Mouse (Mus musculus) kidney, adult 9 months (tissue): ENCODE data around the gene St6galnac3.

Experiments used
- DNase-seq: peaks from one replicate; pipeline ENCODE4 v3.0.0; 2022

The St6galnac3 gene

DNA sequence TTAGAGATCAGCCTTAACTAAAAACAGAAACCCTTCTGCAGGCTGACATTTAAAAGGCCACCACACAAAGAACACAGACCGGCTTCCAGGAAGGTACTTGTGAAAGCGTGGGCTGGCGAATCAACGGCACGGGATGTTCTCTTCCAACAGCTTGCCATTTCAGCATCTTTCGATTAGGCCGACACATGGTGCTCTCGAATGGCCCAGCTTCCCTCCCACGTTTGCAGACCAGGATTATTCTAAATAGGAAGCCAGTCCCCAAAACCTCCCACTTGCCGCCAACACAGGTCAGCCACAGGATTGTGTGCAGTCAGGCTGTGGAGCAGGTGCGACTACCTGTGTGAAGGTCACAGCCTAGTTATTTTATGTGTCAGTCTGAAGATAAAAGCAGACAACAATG, 153.8 kb downstream of the St6galnac3 start:
- DNase-seq, result no peak

DNA sequence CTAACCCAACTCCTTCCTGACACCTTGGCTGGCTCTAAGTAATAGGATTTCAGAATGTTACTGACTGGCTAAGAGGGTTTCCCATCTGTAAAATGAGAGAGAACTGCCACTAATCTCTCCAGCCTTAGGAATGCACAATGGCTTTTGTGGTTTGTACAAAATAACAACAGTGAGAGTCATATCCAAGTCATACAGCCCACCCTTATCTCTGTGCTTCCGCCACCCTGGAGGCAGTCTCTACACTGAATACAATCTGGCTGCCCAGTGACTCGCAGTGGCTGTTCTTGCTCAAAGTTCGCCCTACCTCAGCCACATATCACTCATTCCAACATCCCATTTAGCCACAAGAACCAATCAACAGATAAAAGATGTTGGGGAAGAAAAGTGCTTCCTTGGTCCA, 156.2 kb downstream of the St6galnac3 start:
- DNase-seq, result no peak

GRCm38 (mm10) chr3:153567913-153568312, 157.1 kb downstream of the St6galnac3 start:
- DNase-seq, result no peak

- no peak for DNase-seq
Observed at GRCm38 (mm10) chr3:153567512-153567911, 157.5 kb downstream of the St6galnac3 start.

- no peak for DNase-seq
Observed at GRCm38 (mm10) chr3:153566100-153566499, 158.9 kb downstream of the St6galnac3 start.

- DNase-seq, result peak; percentile 14
Observed at GRCm38 (mm10) chr3:153560897-153561296, 164.1 kb downstream of the St6galnac3 start.

DNA sequence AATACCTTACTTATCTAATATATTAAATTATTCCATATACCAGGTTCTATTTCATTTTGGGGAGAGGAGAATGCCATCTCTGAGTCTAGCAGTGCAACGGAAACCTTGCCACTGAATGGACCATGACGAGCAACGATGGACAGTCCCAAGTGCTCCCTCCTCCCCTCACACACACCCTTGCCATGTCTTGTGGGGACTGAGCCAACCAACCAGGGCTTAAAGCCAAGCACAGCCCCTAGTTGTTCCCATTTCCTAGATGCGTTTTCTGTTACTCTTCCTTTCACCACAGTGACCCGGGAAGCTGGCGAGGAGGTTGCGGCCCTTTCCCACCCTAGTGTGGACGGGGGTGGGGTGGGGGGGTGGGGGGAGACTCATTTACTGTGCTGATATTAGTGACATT, 165.4 kb downstream of the St6galnac3 start:
- DNase-seq, result no peak

DNA sequence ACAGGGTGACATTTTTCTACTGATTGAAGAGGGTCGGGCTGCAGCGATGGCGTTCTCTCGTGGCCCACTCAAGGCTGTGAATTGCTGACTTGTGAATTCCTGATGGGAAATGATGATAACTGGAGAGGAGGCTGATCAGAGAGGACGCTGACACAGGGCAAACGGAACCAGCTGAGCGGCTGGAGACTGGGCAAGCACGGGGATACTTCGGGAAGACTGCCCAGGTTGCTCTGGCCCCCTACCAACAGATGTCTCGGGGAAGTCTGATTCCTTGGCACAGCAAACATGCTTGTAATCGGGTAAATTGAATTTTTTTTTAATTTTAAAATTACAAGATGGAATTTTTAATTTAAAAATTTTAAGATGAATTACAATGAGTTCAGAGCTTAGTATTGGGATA, 168.4 kb downstream of the St6galnac3 start:
- DNase-seq, result no peak

DNA sequence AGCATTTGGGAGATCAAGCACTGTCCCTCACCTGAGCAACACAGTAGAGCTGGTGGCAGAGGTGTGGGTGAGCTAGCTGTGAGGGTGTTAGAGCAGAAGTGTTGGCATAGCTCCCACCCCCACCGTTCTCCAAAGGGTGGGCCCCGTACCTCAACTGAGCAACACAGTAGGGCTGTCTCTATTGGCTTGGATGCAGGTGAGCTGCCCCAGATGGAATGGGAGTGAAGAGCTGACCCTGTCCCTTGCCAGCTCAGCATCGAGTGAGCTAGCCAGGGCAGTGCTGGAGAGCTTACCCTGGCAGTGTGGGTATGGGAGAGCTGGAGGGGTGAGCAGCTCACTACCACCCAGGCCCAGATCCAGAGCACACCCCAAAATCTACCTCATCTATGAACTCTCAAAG, 171.3 kb downstream of the St6galnac3 start:
- no peak for DNase-seq

DNA sequence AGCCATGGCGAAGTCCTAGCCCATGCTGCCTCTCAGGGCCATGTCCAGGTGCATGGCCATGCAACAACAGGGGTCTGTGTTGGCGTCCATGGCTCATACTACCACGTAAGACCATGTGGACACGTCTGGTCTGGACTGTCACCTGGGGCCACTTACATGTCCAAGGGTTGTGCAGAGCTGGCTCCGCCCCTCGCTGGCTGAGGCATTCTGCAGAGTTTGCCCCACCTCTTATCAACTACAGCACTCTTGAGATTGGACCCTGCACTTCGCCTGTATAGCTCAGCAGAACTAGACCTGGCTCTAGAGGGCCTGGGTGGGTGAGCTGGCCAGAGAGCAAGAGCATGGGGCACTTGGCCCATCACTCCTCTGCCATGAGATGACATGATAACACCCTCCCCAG, 171.7 kb downstream of the St6galnac3 start:
- DNase-seq, result no peak

DNA sequence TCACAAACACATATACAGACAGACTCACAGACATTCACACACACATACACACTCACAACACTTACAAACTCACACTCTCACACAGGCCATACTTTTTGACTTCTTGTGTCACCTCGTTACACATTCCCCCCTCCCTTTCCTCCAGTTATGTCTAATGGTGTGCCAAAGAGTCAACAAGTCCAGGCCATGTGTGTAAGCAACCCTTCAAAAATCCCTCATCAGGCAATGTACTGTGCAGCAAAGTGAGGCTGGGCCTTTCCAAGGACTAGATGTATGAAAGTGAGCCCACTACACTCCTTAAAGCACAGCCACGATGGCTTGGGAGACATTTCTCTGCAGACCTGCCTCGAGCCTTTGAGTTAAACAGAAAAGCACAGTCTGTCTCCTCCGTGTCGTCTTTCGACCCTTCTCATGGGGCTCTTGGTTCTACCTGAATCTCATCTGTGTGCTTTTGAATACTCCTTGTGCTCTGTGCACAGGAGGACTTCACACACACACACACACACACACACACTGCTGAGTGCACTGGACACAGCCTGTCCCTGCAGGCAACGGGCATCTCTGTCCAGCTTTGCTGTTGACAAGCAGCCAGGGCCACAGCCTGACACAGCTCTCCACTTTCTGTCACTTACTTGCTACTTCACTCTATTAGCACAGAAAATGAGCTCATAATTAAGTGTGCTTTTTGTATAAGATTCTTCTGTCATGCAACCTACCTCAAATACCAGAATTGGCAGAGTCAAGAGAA, 177.9 kb downstream of the St6galnac3 start:
- DNase-seq, result no peak

DNA sequence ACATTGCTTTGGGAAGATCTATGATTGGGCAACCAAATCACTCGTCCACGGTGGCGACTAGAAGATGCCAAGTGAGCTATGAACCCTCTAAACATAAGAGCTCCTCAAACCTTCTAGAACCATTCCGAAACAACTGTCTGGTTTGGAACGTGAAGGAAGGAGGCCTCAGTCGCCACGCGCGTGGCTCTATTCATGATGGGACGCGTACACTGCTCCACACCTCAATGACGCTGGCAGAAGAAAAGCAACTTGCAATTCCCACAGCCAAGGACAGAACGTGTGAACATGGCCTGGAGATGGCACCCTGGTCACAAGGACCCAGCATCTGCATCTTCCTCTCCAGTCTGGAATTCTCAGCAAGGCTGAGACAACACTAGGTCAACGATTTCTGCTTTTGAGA, 185.1 kb downstream of the St6galnac3 start:
- no peak for DNase-seq

DNA sequence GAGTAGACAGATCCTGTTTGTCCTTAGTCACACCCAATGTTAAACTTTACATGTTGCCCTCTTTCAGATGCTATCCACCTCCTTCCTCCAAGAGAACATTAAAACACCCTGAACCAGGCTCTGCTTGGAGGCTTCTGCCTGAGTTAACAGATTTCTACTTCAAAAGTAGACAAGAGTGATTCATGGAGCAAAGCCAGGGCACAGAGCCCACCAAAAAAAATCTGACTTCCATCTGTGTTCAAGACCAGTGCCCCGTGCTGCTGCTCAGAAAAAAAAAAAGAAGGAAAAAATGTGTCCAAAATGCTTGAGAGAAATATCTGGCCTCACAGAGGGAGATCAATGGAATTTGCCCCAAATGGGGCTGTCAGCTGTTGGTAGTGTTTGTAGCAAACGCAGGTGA, 186.6 kb downstream of the St6galnac3 start:
- DNase-seq, result no peak

GRCm38 (mm10) chr3:153537435-153537834, 187.5 kb downstream of the St6galnac3 start:
- no peak for DNase-seq

- no peak for DNase-seq
Observed at GRCm38 (mm10) chr3:153536260-153536659, 188.7 kb downstream of the St6galnac3 start.

DNA sequence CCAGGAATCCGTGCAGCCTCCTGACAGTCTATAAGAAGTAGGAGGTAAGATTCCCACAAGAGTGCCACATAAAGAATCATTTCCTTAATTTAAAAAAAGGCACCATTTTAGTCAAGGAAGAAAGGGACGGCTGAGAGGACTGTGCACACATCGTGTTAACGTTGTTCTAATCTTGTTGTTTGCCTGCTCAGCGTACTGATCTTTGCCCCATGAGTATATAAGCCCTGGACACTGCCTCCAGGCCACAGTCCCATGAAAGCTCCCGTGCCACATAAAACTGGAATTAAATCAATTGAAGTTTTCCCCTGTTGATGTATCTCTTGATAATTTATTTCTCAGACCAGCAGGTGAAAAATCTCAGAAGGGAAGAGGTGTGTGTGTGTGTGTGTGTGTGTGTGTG, 195.8 kb downstream of the St6galnac3 start:
- no peak for DNase-seq

- DNase-seq, result no peak
Observed at GRCm38 (mm10) chr3:153525151-153525768, 199.7 kb downstream of the St6galnac3 start.

GRCm38 (mm10) chr3:153516848-153517247, 208.1 kb downstream of the St6galnac3 start:
- no peak for DNase-seq

- DNase-seq, result no peak
Observed at GRCm38 (mm10) chr3:153513501-153514060, 211.4 kb downstream of the St6galnac3 start.

DNA sequence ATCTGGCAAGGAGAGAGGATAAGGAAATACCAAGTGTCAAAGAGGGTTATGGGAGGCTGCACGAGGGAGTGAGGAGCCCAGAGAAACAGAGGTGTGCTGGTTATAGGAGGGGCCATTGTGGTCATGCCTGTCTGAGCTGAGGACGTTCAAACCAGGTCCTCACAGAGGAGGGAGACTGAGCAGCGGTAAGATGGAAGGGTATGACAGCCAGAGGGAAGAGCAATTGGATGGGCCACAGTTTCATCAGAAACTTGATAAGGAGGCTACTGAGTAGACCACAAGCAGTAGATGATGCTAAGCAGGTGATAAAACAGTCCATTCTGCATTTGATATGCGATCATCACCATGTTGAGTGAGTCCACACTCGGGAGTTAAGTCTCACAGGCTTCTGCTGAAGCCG, 212.4 kb downstream of the St6galnac3 start:
- DNase-seq, result no peak

GRCm38 (mm10) chr3:153511151-153511580, 213.8 kb downstream of the St6galnac3 start:
- DNase-seq, result no peak

GRCm38 (mm10) chr3:153510048-153510630, 214.8 kb downstream of the St6galnac3 start:
- DNase-seq, result no peak

DNA sequence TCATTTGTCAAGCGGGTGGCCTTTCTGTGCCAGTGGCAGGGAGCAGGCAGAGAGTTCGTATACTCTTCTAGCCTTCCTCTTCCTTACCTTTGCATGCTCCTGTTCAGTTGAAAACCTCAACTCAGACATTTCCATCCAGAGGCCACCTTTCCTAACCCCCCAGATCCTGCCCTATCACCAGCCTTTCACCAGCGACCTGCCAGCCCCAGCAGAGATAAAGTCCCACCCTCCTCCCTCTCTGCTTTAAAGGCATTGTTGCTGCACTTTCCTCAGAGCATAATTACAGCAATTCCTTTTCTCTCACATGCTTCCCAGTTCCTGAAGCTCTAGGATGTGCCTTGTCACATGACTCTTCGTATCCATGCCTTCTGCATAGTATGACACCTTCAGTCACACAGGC, 215.3 kb downstream of the St6galnac3 start:
- no peak for DNase-seq

DNA sequence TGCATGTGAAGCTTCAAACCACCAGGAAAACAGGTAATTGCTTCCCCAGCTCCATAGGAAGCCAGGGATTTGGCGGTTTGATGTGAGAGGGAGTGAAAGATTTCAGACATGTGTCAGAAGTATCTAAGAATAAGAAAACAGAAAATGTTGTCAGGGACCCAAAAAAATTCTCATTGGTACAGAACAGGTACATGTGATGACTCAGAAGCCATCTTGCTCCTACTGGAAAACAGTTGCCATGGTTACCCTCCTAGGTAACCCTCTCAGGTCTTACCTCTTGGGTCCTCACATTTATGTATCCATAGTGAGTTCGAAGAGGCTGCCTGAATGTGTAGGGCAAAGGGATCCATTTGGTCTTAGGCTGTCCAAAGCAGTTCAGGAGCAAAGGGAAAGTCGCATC, 215.9 kb downstream of the St6galnac3 start:
- no peak for DNase-seq
